Mouse (Mus musculus) left cerebral cortex, postnatal 4 days (tissue): Measurements from ENCODE around the gene Bsn. TPM values are rescaled to one million over a fixed set of nuclear protein-coding genes. Genes with fewer than 3 reads are reported as not detected.
"Not testable (repeated sequence)": the region's sequence is repeated elsewhere in the genome, so short reads cannot be mapped to it uniquely, and the experiment has no call there.

Experiments used
- DNase-seq: peaks from one replicate; pipeline ENCODE4 v3.0.0-alpha.2; 2022
- intact Hi-C: fragments of 180-260 bp; cut with DNase I; formaldehyde crosslinking; loops from one replicate; pipeline ENCODE4 v1.15.1; 2025
- total RNA-seq, 2 experiments: library from RNA; stranded (reverse); gene quantifications; 2 replicates each; pipeline ENCODE4 v1.2.3; 2021

Bsn gene
- total RNA-seq, 2 experiments from 2014 or later = 70.4 to 74.5 TPM

DNA sequence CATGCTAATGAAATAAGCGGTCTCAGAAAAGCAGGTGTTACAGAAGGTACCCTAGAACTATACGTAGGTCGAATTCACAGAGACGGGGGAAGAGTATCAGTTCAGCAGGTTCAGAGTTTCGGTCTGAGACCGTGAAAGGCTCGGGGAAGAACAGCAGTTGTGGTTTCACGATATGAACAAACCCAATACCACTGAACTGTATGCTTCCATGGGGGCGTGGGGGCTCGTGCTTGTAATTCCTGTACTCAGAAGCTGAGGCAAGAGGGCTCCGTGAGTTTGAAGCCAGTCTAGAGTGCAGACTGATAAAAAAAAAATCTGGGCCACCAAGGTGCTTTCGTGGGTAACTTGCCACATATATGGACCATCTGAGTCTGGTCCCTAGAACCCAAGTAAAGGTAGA is 35.4 kb downstream of the Bsn start:
- intact Hi-C loops = no loop called here
- no peak for DNase-seq

DNA sequence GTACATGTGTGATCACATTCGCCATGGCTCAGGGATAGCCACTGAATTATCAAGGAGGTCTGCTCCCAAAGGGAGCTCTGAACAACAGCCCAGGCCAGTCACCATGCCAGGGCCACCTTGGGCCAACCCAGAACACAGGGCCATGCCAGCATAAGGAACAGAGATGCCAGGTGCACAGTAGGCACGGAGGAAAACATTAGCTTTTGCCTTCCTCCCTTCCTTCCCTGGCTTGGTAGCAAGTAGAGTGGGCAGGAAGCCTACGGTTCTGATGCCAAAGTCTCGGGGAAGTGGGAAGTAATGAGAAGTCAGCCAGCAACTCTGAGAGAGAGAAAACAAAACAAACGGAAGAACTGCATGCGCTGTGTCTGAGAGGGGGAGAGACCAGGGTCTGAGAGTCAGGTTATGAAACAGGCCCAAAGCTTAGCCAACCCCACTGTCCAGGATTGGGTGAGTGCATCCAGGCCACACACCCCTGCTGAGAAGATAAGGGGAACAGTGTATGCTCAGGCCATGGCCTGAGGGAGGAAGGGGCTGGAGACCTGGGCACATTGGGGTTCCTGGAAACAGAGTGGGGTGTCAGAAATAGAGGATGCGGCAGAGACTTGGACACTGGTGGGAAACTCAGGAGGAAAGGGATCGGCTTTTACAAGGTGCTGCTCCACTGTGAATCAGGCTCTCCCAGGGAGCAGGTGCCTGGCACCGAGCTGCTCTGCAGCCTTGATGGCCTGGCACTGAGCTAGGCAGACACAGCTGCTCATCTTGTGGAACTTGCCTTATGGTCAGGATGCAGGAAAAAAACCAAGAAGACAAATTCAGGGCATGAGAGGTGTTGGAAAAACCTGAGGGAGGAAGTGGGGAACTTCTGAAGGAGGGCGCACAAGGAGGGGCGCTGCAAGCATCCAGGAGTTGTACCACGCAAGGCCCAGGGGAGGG is 36.4 kb downstream of the Bsn start:
- DNase-seq = peak; percentile 62
- intact Hi-C loops = no loop called here

DNA sequence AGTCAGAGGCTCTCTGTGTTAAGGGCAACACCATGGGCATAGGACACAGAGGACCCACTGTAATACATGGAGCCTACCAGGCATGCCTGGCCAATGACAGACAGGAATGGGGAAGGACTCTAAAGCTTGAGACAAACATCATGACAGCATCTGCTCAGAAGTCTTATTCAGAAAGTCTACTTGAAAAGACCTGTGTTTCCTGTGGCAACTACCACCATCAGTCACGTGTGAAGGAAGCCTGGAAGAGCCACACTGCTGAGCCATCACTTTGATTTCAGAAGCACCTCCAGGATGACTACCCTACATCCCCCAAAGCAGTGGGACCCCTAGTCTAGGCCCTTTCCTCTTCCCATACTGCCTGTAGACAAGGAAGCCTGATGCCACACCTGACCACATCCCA is 39.7 kb downstream of the Bsn start:
- DNase-seq = no peak
- intact Hi-C loops = no loop called here

DNA sequence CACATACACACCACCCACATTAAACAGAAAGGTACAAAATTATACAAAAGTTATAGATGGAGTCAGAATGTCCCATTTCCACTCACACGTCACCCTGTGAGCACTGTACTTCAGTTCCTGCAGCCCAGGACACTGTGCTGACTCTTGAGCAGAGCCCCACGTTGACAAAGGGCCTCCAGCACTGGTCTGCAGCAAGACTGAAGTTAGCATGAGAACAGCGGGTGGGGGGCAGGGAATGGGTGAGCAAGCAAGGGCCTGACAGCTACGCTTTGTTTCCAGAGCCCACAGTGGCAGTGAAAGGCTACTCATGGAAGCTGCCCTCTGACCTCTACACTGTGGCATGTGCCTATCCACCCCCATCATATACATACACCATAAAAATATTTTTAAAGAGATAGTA is 40.4 kb downstream of the Bsn start:
- intact Hi-C loops = no loop called here
- DNase-seq = no peak

DNA sequence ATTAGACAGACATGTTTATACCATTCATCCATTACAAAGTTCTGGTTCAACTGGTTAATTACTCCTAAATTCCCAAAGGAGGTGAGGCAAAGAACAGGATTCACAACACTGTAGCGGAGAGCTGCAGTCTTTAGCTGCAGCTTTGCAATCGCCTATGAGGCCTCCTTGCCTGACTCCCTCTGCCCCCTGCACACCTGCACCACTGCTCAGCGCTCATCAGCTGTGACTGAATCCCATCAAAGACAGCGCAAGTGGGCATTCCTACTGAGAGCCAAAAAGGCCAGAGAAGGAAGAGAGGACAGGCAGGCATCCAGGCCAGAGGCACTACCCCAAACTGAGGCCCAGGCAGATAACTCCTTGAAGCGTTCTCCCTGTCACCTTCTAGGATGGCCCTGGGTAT is 42.6 kb downstream of the Bsn start:
- intact Hi-C loops = no loop called here
- DNase-seq = no peak

DNA sequence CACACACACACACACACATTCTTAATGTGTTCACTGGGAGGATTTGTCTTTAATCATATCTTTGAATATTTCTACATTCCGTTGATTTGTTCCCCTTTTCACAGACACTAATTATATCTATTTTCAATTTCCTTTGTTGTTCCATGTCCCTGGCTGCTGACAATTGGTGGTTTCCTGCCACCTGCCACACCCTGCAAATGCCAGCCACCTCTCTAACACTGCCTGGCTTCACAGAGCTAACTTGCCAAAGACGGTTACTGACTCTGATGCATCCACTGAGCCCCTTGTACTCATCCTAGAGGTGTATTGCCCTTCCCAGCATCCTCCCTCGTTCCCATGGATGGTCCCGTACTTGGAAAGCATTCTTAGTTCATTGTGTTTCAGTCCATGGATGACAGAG is 43.7 kb downstream of the Bsn start:
- intact Hi-C loops = no loop called here
- DNase-seq = no peak

DNA sequence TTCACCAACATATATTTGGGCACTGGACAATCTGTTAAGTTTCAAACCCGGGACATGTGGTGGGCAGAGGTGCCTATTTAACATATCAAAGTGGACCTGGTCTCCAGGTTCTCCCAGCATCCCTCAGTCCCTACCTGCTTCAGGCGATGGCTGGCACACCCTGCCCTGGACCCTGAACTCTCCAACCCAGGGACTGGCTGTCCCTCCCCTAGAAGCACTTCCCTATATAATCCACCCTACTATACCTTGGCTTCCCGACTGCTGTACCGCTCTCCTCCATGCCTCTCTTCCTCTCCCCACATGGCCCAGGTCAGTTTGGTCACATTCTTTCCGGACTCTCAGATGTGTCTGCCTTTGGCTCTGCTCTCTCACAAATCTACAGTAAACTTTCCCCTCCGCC is 44.4 kb downstream of the Bsn start:
- intact Hi-C loops = no loop called here
- DNase-seq = no peak

DNA sequence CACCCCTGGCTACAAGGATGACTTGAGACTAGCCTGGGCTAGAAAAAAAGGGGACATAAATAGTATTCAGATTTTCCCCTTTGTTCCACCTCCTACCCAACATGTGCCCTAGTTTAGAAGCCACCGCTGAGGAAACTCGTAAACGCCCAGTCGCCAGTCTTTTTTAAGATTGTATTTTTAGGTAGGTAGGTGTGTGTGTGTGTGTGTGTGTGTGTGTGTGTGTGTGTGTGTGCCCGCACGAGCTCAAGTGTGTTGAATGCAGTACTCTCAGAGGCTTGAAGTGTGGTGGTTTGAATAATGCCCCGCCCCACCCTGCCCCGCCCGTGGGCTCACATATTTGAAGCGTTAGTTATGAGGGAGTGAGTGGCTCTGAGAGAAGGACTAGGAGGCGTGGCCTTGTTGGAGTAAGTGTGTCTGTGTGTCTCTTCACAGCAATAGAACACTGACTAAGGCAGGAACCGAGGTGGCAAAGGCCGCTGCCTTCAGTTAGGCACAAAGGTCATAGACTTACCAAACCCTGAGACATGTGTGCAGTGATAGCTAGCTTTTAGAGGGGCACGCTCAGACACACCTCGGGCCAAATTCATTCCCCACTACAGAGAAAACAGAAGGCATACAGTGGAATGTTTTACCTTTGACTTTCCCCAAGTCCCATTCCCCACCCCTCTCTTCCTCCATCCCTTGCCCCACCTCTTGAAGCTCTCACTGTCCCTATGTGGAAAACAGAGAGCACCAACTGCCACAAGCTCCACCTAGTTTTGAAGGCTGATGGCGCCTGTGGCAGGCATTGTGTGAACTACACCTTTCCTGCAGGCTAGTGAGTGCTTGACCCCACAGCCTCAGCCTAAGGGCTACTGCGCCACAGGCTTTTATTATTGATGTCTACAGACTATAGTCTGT is 45.6 kb downstream of the Bsn start:
- no peak for DNase-seq
- intact Hi-C loops = no loop called here

DNA sequence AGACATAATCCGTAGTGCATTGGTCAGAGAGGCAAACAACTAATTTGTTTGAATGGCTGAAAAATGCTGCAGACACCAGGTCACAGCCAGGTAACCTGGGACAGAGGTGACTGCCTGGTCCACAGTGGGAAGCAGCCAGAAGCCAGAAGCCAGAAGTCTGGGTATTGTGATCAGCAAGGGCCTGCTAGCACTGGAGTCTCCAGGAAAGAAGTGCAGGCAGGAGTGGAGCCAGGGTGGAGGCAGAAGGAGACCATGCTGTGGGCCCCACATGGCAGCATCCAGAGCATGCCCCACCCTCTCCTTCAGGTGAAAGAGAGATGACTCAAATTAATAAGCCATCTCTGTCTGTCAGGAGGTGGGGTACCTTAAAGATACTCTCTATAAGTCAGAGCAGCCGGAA is 46.7 kb downstream of the Bsn start:
- DNase-seq = no peak
- intact Hi-C loops = no loop called here

DNA sequence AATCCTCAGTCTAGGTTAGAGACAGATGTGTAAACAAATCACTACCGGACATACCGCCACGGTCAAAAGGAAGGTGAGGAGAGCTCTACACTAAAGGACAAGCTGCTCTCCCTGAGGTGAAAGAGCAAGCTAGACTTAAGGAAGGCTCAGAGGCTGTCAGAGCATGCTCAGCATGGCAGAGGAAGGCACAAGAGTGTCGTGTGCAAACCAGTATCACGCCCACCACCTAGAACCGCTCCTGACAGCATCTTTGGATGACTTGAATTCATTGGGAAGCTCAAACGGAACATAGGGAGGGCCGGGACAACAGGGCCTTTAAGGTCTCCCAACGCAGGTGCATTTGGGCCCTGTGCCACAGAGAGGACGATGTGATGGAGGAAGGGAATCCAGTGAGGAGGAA is 48.8 kb downstream of the Bsn start:
- intact Hi-C loops = no loop called here
- DNase-seq = no peak

DNA sequence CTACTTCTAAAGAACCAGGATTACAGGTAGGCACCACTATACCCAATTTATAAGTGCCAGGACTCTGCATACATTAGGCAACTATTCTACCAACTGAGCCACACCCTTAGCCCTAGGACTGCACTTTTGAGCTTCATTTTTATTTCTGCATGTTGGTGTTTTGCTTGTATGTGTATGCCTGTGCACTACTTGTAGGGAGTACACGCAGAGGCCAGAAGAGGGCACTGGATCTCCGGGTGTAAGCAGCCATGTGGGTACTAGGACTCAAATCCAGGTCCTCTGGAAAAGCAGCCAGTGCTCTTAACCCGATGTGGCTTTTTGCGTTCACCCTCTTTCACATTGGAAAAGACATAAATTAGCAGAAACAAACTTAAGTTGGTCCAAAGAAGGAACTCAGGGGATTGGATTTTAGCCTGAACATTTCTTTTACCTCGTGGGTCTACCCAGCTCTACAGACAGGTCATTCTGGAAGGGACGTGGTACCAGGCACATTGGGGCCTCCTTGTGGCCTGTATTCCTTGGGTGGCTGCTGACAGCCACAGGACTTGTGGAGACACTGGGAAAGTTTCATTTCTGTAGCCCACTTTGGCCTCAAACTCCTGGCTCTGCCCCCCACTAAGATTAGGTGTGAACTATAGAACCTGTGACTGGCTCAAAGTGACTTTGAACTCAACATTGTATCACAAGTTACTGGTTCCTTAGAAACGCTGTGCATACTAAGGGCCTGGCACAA is 50.1 kb downstream of the Bsn start:
- intact Hi-C loops = no loop called here
- no peak for DNase-seq

DNA sequence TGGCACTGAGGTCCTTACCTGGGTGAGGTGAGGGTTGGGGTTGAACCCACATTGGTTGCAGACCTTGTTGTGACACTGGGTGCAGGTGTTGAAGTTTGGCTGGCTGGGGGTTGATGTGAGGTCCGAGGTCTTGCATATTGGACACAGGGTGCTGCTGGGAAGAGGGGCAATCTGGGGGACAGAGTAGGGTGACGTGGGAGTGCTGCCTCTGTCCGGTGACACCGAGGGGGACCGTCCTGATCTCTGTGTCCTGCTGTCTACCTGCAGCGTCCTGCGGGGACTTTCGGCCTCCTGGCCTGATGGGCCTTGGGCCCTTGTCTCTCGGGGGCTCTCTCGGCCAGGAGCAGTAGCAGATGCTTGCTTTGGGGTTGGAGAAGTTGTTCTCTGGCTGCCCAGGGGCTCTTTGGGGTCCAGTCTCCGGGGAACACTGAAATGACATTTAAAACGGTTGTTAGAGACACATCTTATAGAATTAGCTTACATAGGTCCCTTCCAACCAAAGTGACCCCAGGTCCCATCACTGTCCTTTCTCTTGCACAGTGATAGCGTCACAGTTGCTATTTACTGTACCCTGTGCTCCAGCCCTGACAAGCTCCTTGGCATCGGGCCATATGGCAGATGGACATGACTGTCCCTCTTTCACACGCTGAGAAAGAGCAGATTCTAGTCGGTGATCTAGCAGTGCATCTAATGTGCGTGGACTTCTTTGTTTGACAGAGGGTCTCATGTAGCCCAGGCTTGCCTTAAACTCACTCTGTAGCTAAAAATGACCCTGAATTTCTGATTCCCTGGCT is 50.8 kb downstream of the Bsn start:
- intact Hi-C loops = no loop called here
- DNase-seq = peak; percentile 95

DNA sequence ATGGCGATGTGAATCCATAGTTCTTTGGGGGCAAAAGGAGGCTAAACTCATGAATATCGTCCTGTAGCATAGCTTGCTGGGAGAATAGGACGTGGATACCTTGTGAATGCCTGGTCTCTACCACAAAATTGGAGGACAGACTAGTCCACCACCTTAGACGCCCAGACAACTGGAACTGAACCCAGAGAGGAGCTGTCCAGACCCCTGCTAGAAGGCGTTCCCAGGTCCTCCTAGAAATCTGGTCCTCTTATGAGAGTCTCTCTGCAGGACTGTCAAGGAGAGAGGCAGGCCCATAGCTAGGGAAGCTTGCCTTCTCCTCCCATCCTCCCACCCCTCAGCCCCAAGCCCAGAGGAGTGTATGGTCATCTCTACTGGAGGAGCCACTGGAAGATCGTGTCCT is 52.1 kb downstream of the Bsn start:
- DNase-seq = no peak
- intact Hi-C loops = no loop called here

DNA sequence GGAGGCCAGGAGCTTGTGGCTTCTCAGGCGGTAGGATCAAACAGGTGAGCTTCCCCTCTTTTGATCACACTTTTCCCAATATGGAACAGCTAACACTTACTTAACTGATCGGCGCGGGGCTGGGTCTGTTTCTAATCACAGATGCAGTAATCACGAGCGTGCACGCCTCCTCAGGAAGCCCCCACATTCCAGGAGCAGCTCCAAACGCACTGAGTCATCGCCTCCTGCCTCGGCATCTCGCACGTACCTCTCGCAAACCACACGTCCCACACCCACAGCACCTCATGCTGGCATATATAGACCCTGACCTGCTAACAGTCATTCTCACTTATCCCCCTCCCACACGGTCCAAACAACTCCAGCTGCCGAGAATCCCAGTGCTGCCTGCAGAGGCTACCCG is 52.7 kb downstream of the Bsn start:
- intact Hi-C loops = no loop called here
- no peak for DNase-seq

DNA sequence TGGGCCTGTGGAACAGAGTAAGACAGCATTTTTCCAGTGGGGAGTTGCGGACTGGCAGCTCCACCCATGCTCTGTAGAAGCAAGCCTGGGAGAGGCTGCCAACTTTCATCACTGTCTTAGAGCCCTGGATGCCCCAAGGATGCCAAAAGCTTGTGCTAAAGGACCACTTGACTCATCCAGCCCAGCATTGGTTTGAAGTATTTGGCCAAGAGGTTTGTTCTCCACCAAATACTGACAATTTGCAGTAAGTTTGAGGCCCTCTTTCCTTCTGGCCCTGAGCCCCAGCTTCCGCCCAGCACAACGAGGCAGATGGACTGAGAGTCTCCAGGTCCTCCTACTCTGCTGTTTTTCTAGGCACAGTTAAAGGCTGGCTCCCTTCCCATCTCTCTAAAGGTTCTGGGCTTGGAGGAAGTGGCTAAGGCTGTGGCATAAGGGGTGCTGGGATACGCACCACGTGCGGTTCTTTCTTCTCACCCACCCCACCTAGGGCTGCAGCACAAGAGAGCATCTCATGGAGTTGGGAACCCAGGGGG is 53.2 kb downstream of the Bsn start:
- intact Hi-C loops = no loop called here

DNA sequence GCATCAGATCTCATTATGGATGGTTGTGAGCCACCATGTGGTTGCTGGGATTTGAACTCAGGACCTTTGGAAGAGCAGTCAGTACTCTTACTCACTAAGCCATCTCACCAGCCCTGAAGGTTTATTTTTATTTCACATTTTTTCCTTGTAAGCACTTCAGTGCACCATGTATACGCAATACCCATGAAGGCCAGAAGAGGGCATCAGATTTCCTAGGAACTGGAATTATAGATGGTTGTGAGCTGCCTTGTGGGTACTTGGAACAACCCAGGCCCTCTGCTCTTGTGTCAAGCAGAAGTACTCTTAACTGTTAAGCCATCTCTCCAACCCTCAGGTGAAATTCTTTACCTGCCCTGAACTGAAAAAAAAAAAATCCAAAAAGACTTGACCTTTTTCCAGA is 54.0 kb downstream of the Bsn start:
- DNase-seq = no peak
- intact Hi-C loops = no loop called here

More for the DNA sequence above, 53.2 kb downstream of the Bsn start:
- peak; percentile 44 for DNase-seq

DNA sequence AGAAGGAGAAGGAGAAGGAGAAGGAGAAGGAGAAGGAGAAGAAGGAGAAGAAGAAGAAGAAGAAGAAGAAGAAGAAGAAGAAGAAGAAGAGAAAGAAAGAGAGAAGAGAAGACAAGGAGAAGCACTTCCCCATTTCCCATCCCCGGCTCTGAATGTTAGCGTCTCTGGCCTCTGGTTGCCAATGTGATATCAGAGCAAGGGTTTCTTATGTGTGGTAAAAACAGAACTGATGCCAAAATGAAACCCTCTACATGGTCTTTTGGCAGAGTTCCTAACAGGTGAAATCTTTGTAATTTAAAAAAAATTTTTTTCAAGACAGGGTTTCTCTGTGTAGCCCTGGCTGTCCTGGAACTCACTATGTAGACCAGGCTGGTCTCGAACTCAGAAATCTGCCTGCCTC is 54.5 kb downstream of the Bsn start:
- intact Hi-C loops, DNase-seq: not testable (repeated sequence)

DNA sequence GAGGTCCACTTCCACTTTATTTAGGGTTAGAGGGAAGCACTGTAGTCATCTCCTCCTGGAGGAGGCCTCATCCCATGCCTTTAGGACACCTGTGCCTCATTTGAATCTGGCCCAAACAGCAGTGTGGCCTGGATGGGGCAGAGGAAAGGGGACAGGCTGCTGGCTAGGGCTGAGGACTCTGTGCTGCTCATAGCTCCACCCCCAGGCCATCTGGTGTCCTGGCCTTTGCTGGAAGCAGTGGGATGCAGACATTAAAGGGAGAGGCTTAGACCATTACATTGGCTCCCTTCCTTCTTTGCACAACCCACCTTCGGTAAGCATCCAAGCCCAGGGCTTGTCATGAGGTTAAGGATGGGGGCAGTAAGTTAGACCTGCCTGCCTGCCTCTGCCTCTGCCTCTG is 56.7 kb downstream of the Bsn start:
- intact Hi-C loops = no loop called here
- peak; percentile 81 for DNase-seq

DNA sequence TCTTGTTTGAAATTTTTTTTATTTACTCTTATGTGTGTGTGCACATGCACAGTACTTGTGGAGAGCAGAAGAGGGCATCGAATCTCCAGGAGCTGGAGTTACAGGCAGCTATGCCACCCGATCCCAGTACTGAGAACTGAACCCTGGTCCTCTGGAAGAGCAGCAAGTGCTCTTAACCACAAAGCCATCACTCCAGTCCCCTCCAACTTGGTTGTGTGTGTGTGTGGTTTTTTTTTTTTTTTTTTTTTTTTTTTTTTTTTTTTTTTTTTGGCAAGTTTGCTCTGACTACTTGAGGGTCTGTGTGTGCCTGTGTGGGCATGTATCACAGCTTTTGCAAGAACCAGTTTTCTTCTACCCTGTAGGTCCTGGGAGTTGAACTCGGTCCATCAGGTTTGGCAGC is 57.8 kb downstream of the Bsn start:
- intact Hi-C loops = no loop called here
- DNase-seq = no peak

DNA sequence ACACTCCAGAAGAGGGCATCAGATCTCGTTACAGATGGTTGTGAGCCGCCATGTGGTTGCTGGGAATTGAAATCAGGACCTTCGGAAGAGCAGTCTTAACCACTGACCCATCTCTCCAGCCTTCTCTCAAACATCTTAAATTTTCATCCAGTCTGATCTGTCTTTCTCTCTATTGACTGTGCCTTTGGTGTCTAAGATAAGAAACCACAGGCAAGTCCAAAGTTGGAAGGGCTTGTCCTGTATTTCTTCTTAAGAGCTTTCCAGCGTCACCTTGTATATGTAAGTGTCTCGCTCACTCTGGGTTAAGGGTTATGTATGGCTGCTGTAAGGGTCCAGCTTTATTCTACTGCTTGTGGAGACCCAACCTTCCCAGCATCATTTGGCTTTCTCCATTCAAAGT is 58.7 kb downstream of the Bsn start:
- intact Hi-C loops = no loop called here
- DNase-seq = no peak
